Mouse (Mus musculus): ENCODE measurements around the gene Tmem185b. TPM values are rescaled to one million over a fixed set of nuclear protein-coding genes. Genes with fewer than 3 reads are reported as not detected.

Gene Tmem185b
- polyA plus RNA-seq, 1 experiment from 2014 or later, result 17.5 TPM

DNA sequence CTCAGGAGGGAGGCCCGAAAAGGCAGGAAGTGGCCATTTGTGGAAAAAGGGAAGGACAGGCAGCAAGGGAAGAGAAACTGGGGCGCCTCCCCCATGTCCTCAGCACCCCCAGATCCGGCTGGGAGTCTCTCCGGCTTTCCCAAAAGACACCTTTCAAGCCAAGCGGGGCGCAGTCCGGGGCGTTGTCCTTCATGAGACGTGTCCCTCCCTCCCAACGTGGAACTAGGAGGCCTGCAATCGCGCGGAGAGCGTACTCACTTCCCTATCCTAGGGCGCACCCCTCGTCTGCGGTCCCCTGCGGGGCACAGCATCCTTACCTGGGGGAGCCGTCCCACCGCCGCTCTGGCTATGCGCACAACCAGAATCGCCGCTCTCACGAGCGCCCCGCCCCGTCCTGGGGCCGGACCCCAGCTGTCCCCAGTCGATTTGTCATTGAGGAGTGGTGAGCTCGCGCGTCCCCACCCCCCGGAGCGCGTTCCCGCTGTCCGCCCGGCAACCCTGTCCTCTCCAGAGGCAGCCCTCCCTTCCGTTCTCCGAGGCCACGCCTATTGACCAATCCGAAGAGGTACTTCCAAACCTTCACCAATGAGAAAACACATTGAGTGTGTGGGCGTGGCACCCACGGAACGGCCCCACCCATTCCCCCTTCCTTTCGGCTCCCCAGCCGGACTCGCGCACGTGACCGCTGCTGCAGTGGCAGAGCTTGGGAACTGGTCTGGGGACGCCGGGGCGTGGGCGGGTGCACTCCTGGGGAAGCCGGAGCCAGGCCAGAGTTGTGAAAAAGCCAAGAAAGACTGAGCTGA lies 21.5 kb upstream of the Tmem185b start, which contains the start of gene Ralb:
TSS of gene Ralb (minus strand) at position 535 of the 803 bp plus-strand sequence.
- H3K4me2 ChIP-seq, result peak within 1 kb of the TSS; percentile 86
- peak within 1 kb of the TSS; percentile 79 for H3K9ac ChIP-seq (replicated peaks)
- ATAC-seq (ENCODE audit: low FRiP score), result peak; percentile 97
- H3K4me3 ChIP-seq (replicated peaks), result peak within 1 kb of the TSS; percentile 81
- no peaks in the 10 kb centered on the region for H3K27me3 ChIP-seq (replicated peaks)
- H3K4me1 ChIP-seq, result peaks cover 29% of the 10 kb centered on the region
- under 1% methylated on average over 57 of the region's 57 CpGs for WGBS
- peak within 1 kb of the TSS; percentile 76 for H3K27ac ChIP-seq (replicated peaks)
- no peaks in the 10 kb centered on the region for H3K9me3 ChIP-seq (replicated peaks)
- no peaks in the 10 kb centered on the region for H3K36me3 ChIP-seq

GRCm38 (mm10) chr1:119505951-119506350 lies 20.0 kb upstream of the Tmem185b start:
- H3K9me3 ChIP-seq (replicated peaks), result no peaks in the 10 kb centered on the region
- no peaks in the 10 kb centered on the region for H3K27me3 ChIP-seq (replicated peaks)
- no peak overlapping the region for H3K27ac ChIP-seq (replicated peaks)
- H3K4me3 ChIP-seq (replicated peaks), result no peak overlapping the region
- H3K4me2 ChIP-seq, result no peak overlapping the region
- H3K9ac ChIP-seq (replicated peaks), result no peak overlapping the region
- WGBS, result 94% methylated on average over 3 of the region's 3 CpGs
- H3K36me3 ChIP-seq, result no peaks in the 10 kb centered on the region
- H3K4me1 ChIP-seq, result peaks cover 29% of the 10 kb centered on the region
- ATAC-seq (ENCODE audit: low FRiP score), result no peak

DNA sequence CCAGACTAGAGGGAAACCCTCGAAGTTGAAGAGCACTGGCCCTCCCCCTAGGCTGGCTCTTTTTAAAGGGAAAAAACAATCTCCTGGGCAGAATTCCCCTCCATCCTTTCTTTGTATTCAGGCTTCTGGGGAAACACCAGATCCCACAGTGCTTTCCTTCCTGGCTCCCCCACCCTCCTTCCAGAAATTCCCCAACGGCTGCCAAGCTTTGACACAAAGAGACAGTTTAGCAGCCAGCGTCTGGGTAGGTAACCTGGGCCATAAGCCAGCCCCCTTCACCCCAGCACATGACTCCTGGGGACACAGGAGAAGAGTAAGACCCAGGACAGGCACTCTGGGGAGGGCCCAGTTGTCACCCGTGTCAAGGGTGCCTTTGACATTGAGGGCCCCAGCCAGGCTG lies 17.4 kb upstream of the Tmem185b start:
- Histone ChIP-seq H3K4me2 (no peak overlapping the region), H3K4me3 (replicated peaks) (no peak overlapping the region), H3K36me3 (no peaks in the 10 kb centered on the region), H3K9me3 (replicated peaks) (no peaks in the 10 kb centered on the region), H3K27me3 (replicated peaks) (no peaks in the 10 kb centered on the region), H3K4me1 (peaks cover 17% of the 10 kb centered on the region), H3K27ac (replicated peaks) (peak overlapping the region; percentile 45; the same call in 1 of the 2 replicates), H3K9ac (replicated peaks) (no peak overlapping the region)
- WGBS, result 50% methylated on average over 4 of the region's 4 CpGs
- ATAC-seq (ENCODE audit: low FRiP score), result no peak

DNA sequence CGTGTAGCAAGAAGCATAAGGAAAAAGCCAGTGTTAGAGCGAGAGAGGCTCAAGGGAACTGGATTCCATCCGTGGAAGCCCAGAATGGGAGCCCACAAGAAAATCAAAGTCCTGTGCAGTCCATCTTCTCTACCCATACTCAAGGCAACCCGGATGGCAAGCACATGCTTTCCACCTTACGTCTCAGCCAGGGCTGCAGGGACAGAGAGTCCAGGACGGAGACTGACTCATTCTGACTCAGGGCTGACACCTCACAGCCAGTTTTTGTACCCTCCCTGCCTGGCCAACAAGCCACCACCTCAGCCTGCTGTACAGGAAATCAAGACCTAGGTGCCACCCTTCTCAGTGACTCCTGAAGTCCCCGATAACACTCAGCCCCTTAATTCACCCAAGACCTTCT lies 16.5 kb upstream of the Tmem185b start:
- H3K4me3 ChIP-seq (replicated peaks), result no peak overlapping the region
- no peaks in the 10 kb centered on the region for H3K36me3 ChIP-seq
- no peaks in the 10 kb centered on the region for H3K9me3 ChIP-seq (replicated peaks)
- 88% methylated on average over 7 of the region's 7 CpGs for WGBS
- no peak for ATAC-seq (ENCODE audit: low FRiP score)
- no peaks in the 10 kb centered on the region for H3K27me3 ChIP-seq (replicated peaks)
- peaks cover 9% of the 10 kb centered on the region for H3K4me1 ChIP-seq
- no peak overlapping the region for H3K4me2 ChIP-seq
- H3K9ac ChIP-seq (replicated peaks), result no peak overlapping the region
- no peak overlapping the region for H3K27ac ChIP-seq (replicated peaks)

- ATAC-seq (ENCODE audit: low FRiP score), result no peak
- no peak overlapping the region for H3K9ac ChIP-seq (replicated peaks)
- H3K9me3 ChIP-seq (replicated peaks), result no peaks in the 10 kb centered on the region
- 0 out of 2 replicates have a peak, but pooled peaks cover 2% of the 10 kb centered on the region for H3K4me1 ChIP-seq
- no peak overlapping the region for H3K4me2 ChIP-seq
- no peak overlapping the region for H3K4me3 ChIP-seq (replicated peaks)
- no peak overlapping the region for H3K27ac ChIP-seq (replicated peaks)
- 74% methylated on average over 9 of the region's 9 CpGs for WGBS
- no peaks in the 10 kb centered on the region for H3K36me3 ChIP-seq
- no peaks in the 10 kb centered on the region for H3K27me3 ChIP-seq (replicated peaks)
Measured at GRCm38 (mm10) chr1:119510409-119510808, 15.6 kb upstream of the Tmem185b start.

- Histone ChIP-seq H3K36me3 (no peaks in the 10 kb centered on the region), H3K4me1 (no peaks in the 10 kb centered on the region), H3K9ac (replicated peaks) (no peak overlapping the region), H3K4me2 (no peak overlapping the region), H3K27ac (replicated peaks) (no peak overlapping the region), H3K27me3 (replicated peaks) (no peaks in the 10 kb centered on the region), H3K9me3 (replicated peaks) (no peaks in the 10 kb centered on the region), H3K4me3 (replicated peaks) (no peak overlapping the region)
- 80% methylated on average over 8 of the region's 8 CpGs for WGBS
- ATAC-seq (ENCODE audit: low FRiP score), result no peak
Measured at GRCm38 (mm10) chr1:119510857-119511256, 15.1 kb upstream of the Tmem185b start.

GRCm38 (mm10) chr1:119518060-119518459 lies 7.9 kb upstream of the Tmem185b start:
- H3K9me3 ChIP-seq (replicated peaks), result no peaks in the 10 kb centered on the region
- H3K27me3 ChIP-seq (replicated peaks), result no peaks in the 10 kb centered on the region
- no peak overlapping the region for H3K27ac ChIP-seq (replicated peaks)
- 75% methylated on average over 7 of the region's 7 CpGs for WGBS
- no peak overlapping the region for H3K4me3 ChIP-seq (replicated peaks)
- no peak overlapping the region for H3K9ac ChIP-seq (replicated peaks)
- ATAC-seq (ENCODE audit: low FRiP score), result no peak
- H3K4me1 ChIP-seq, result no peaks in the 10 kb centered on the region
- H3K36me3 ChIP-seq, result no peaks in the 10 kb centered on the region
- no peak overlapping the region for H3K4me2 ChIP-seq

DNA sequence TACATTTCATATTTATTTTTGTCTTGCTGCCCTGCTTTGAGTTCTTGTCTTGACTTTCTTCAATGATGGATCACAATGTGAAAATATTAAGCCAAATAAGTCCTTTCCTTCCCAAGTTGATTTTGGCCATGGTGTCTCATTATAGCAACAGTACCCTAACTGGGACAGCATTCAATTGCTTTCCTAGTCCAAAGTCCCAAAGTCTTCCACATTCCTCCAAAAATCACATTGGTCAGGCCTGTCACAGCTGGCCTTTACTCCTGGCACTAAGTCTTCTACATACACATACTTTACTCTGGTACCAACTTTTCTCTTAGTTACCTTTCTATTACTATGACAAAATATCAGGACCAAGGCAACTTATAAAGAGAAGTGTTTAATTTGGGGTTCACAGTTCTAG lies 7.2 kb upstream of the Tmem185b start:
- H3K4me3 ChIP-seq (replicated peaks), result no peak overlapping the region
- H3K4me1 ChIP-seq, result no peaks in the 10 kb centered on the region
- no peaks in the 10 kb centered on the region for H3K36me3 ChIP-seq
- no peak overlapping the region for H3K4me2 ChIP-seq
- H3K27ac ChIP-seq (replicated peaks), result no peak overlapping the region
- no peak overlapping the region for H3K9ac ChIP-seq (replicated peaks)
- H3K27me3 ChIP-seq (replicated peaks), result no peaks in the 10 kb centered on the region
- ATAC-seq (ENCODE audit: low FRiP score), result no peak
- H3K9me3 ChIP-seq (replicated peaks), result no peaks in the 10 kb centered on the region

DNA sequence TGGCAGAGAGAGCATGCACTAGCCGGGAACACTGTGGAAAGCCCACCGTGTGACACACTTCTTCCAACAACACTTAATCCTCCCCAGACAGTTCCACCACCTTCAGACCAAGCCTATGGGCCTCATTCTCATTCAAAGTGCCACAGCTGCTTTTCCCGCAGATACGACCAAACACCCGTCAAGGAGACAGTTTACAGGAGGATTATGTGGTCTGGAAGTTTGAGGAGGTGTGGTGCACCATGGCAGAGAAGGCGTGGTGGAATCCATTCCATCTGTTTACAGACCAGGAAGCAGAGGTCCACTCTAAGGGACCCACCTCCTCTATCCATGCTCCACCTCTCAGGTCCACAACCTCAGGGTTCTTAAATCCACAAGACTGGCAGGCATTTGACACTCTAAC lies 6.7 kb upstream of the Tmem185b start:
- H3K4me2 ChIP-seq, result no peak overlapping the region
- H3K27me3 ChIP-seq (replicated peaks), result no peaks in the 10 kb centered on the region
- peaks cover 2% of the 10 kb centered on the region for H3K4me1 ChIP-seq
- no peak overlapping the region for H3K27ac ChIP-seq (replicated peaks)
- H3K9me3 ChIP-seq (replicated peaks), result no peaks in the 10 kb centered on the region
- H3K9ac ChIP-seq (replicated peaks), result no peak overlapping the region
- H3K4me3 ChIP-seq (replicated peaks), result no peak overlapping the region
- H3K36me3 ChIP-seq, result no peaks in the 10 kb centered on the region
- no peak for ATAC-seq (ENCODE audit: low FRiP score)
- 84% methylated on average over 6 of the region's 6 CpGs for WGBS

DNA sequence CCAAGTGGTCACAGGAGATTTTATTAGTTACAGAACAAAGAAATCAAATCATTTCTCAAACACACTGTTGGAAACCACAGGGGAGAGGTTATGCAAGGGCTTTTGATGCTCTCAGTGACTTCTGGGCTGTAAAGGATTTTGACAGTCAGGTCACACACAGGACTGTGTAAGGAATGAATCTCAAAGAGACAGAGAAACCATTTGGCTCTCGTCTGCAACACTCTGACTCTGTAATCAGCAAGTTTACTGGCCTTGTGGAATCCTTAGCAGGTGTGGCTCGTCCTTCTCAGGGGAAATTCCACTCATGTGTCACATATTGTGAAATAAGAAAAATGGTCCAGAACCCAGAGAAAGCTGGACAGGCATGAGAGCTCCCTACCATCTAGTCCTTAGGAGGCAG lies 4.9 kb upstream of the Tmem185b start:
- Histone ChIP-seq H3K9me3 (replicated peaks) (no peaks in the 10 kb centered on the region), H3K4me2 (no peak overlapping the region), H3K9ac (replicated peaks) (no peak overlapping the region), H3K27me3 (replicated peaks) (no peaks in the 10 kb centered on the region), H3K4me3 (replicated peaks) (no peak overlapping the region), H3K4me1 (peaks cover 15% of the 10 kb centered on the region), H3K27ac (replicated peaks) (no peak overlapping the region), H3K36me3 (no peaks in the 10 kb centered on the region)
- no peak for ATAC-seq (ENCODE audit: low FRiP score)
- WGBS, result 20% methylated on average over 2 of the region's 2 CpGs

GRCm38 (mm10) chr1:119521681-119522080 lies 4.3 kb upstream of the Tmem185b start:
- WGBS, result 85% methylated on average over 7 of the region's 7 CpGs
- no peak overlapping the region for H3K27ac ChIP-seq (replicated peaks)
- H3K9ac ChIP-seq (replicated peaks), result no peak overlapping the region
- H3K4me1 ChIP-seq, result peaks cover 21% of the 10 kb centered on the region
- no peaks in the 10 kb centered on the region for H3K27me3 ChIP-seq (replicated peaks)
- H3K36me3 ChIP-seq, result no peaks in the 10 kb centered on the region
- H3K4me3 ChIP-seq (replicated peaks), result no peak overlapping the region
- H3K9me3 ChIP-seq (replicated peaks), result no peaks in the 10 kb centered on the region
- no peak overlapping the region for H3K4me2 ChIP-seq
- ATAC-seq (ENCODE audit: low FRiP score), result no peak

DNA sequence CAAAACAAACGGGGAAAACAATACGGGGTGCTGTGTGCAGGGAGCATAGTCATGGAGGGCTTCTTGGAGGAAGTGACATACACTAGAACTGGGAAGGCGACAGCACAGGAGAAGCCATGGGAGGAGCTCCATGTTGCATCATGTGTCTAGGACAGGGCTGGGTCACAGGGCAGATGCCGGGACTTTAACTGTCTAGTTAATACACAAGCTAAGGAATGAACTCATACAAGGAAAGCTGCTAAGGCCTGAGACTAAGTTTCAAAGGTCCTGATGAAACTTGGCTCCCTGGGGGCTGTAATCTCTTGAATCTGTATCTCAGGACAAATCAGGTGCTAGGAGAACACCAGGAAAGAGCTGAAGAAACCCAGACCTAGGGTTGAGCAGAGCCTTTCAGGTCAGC lies 3.2 kb upstream of the Tmem185b start:
- Histone ChIP-seq H3K4me2 (no peak overlapping the region), H3K27me3 (replicated peaks) (no peaks in the 10 kb centered on the region), H3K4me1 (peaks cover 31% of the 10 kb centered on the region), H3K27ac (replicated peaks) (no peak overlapping the region), H3K9ac (replicated peaks) (no peak overlapping the region), H3K4me3 (replicated peaks) (no peak overlapping the region), H3K36me3 (0 out of 2 replicates have a peak, but pooled peaks cover 6% of the 10 kb centered on the region), H3K9me3 (replicated peaks) (no peaks in the 10 kb centered on the region)
- WGBS, result 90% methylated on average over 4 of the region's 4 CpGs
- ATAC-seq (ENCODE audit: low FRiP score), result no peak
